Mouse (Mus musculus) yolk sac, embryonic 10.5 days (tissue): ENCODE data around the gene Hapln2.

Source experiments
- DNase-seq: peaks from one replicate; pipeline ENCODE4 v3.0.0-alpha.2; 2017; ENCODE audit warnings: low spot score

Gene Hapln2

GRCm38 (mm10) chr3:87981214-87981760, 46.1 kb downstream of the Hapln2 start:
- no peak for DNase-seq

GRCm38 (mm10) chr3:87980728-87981127, 46.7 kb downstream of the Hapln2 start:
- DNase-seq: no peak

GRCm38 (mm10) chr3:87980085-87980484, 47.3 kb downstream of the Hapln2 start:
- no peak for DNase-seq

- no peak for DNase-seq
These were observed 47.9 kb downstream of the Hapln2 start for GRCm38 (mm10) chr3:87979493-87979892.

DNA sequence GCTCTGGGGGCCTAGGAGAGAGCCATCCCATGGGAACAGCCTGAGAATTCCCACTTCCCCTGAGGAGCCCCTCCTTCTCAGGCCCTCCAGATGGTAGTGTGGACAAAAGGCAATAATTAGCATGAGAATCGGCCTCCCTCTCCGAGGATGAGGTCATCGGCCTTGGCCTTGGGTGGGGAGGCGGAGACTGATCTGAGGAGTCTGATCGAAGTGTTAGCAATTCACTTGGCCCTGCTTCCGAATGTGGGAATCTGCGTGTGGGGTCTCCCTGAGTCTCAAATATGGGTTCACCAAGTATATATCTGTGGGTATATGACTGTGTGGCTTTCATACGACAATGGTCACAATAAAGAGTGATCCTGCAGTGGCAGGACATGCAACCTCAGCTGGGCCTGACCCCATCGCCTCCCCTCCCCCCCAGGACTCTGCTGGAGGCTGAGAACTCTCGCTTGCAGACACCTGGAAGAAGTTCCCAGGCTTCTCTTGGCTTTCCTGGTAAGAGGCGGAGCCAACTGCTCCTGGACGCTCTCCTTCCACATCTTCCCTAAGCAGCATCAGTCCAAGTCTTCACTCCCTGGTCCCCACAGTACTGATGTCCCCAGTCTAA, 52.9 kb downstream of the Hapln2 start:
- no peak for DNase-seq

- DNase-seq: no peak
These were observed 53.6 kb downstream of the Hapln2 start for GRCm38 (mm10) chr3:87973593-87974380.

DNA sequence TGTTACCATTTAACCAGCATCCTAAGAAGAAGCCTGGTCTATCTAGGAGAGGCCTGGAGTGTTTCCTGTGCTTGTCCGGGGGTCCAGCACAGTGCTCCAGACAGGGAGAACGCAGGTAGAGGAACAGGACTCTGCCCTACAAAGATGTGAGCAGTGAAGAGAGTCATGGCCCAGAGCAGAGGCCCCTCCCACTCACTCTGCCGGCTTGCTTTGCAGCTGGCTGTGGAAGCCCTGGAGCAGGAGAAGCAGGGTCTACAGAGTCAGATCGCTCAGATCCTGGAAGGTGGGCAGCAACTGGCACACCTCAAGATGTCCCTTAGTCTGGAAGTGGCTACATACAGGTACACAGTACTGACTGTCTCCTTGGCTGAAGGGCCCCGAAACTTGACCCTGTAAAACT, 54.6 kb downstream of the Hapln2 start:
- DNase-seq: no peak

DNA sequence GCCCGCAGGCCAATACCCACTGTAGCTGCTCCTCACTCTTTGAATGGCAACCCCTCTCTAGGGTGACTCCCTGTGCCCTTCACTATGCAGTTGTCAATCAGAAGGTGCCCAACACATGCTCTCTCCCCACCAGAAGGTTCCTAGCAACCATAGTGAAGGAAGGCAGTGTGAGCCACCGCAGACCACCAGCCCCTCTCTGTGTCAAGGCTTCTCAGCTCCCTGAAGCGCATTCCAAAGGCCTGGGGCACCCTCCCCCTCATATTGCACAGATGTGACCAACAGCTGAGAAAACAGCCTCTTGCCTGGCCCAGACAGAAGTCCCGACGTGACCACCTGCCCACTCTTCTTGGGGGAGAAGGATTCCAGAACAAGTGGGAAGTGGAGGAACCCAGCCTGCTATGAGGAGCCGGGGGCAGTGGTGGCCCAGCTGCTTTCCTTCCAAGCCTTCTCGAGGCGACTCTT, 55.1 kb downstream of the Hapln2 start:
- no peak for DNase-seq
